Mouse (Mus musculus) lung, adult 2 months (tissue): ENCODE data around the gene Slc39a1.

ENCODE experiments used
- CTCF ChIP-seq: fragments of 200-500 bp; IDR thresholded peaks from 2 replicates; pipeline ENCODE4 v1.5.1; 2011; ENCODE audit warnings: mild to moderate bottlenecking, low read length, control low read depth; ENCODE audit not compliant: insufficient read depth
- POLR2A ChIP-seq: fragments of 200-500 bp; IDR thresholded peaks from 2 replicates; pipeline ENCODE4 v1.6.1; 2011; ENCODE audit warnings: low read depth, mild to moderate bottlenecking, control low read depth, low read length, borderline replicate concordance; ENCODE audit errors: extremely low read depth

GRCm38 (mm10) chr3:90277793-90278192 lies 29.8 kb downstream of the Slc39a1 start:
- TF ChIP-seq CTCF: no peak
- no peak for TF ChIP-seq POLR2A
